Mouse (Mus musculus) MEL (cell line): ENCODE measurements around the gene Atp1a1.

Experiments used
- CHD2 ChIP-seq: IDR thresholded peaks from 2 replicates; pipeline ENCODE4 v1.6.1; 2011; ENCODE audit warnings: low read length, improper control_type of control experiment
- CTCF ChIP-seq, 3 experiments: IDR thresholded peaks in 2 of 3; conservative IDR thresholded peaks in 1 of 3; 2 replicates each; pipeline ENCODE4 v1.5.1; 2011 to 2012; ENCODE audit warnings: low read length in 3 of 3, low read depth in 2 of 3, mild to moderate bottlenecking in 2 of 3, improper control_type of control experiment in 1 of 3, inconsistent platforms in 1 of 3, mixed read lengths in 1 of 3, moderate library complexity in 1 of 3; ENCODE audit not compliant: control insufficient read depth in 1 of 3, insufficient read depth in 1 of 3, poor library complexity in 1 of 3, severe bottlenecking in 1 of 3
- EP300 ChIP-seq, 2 experiments: IDR thresholded peaks; 2 replicates each; pipeline ENCODE4 v1.6.1; 2011; ENCODE audit warnings: improper control_type of control experiment in 2 of 2, low read length in 2 of 2, low read depth in 1 of 2, mild to moderate bottlenecking in 1 of 2
- GATA1 ChIP-seq: IDR thresholded peaks from 2 replicates; pipeline ENCODE4 v1.6.1; 2011; ENCODE audit warnings: low read depth, low read length, improper control_type of control experiment
- HCFC1 ChIP-seq: IDR thresholded peaks from 2 replicates; pipeline ENCODE4 v1.6.1; 2012; ENCODE audit warnings: low read depth, mild to moderate bottlenecking, inconsistent platforms, low read length, improper control_type of control experiment, moderate library complexity
- KAT2A ChIP-seq: conservative IDR thresholded peaks from 2 replicates; pipeline ENCODE4 v1.6.1; 2012; ENCODE audit warnings: low read depth, low read length, improper control_type of control experiment, inconsistent platforms
- MAFK ChIP-seq: IDR thresholded peaks from 2 replicates; pipeline ENCODE4 v1.6.1; 2011; ENCODE audit warnings: low read depth, mild to moderate bottlenecking, low read length, improper control_type of control experiment, borderline replicate concordance
- MAX ChIP-seq: IDR thresholded peaks from 2 replicates; pipeline ENCODE4 v1.6.1; 2011; ENCODE audit warnings: low read length, improper control_type of control experiment
- RCOR1 ChIP-seq: IDR thresholded peaks from 2 replicates; pipeline ENCODE4 v1.6.1; 2012; ENCODE audit warnings: low read depth, mild to moderate bottlenecking, inconsistent platforms, low read length, improper control_type of control experiment
- TAL1 ChIP-seq: IDR thresholded peaks from 2 replicates; pipeline ENCODE4 v1.6.1; 2012; ENCODE audit warnings: mild to moderate bottlenecking, inconsistent platforms, low read length, moderate library complexity, mixed read lengths
- TBP ChIP-seq: IDR thresholded peaks from 2 replicates; pipeline ENCODE4 v1.8.0; 2011; ENCODE audit warnings: low read depth, low read length, improper control_type of control experiment
- TCF12 ChIP-seq: IDR thresholded peaks from 2 replicates; pipeline ENCODE4 v1.6.1; 2014; ENCODE audit warnings: low read depth, mild to moderate bottlenecking, inconsistent platforms, low read length, improper control_type of control experiment, moderate library complexity
- ZC3H11A ChIP-seq: IDR thresholded peaks from 2 replicates; pipeline ENCODE4 v1.6.1; 2012; ENCODE audit warnings: low read depth, mild to moderate bottlenecking, inconsistent platforms, low read length, improper control_type of control experiment
- ZNF384 ChIP-seq: IDR thresholded peaks from 2 replicates; pipeline ENCODE4 v1.6.1; 2012; ENCODE audit warnings: low read depth, mild to moderate bottlenecking, inconsistent platforms, low read length, improper control_type of control experiment

DNA sequence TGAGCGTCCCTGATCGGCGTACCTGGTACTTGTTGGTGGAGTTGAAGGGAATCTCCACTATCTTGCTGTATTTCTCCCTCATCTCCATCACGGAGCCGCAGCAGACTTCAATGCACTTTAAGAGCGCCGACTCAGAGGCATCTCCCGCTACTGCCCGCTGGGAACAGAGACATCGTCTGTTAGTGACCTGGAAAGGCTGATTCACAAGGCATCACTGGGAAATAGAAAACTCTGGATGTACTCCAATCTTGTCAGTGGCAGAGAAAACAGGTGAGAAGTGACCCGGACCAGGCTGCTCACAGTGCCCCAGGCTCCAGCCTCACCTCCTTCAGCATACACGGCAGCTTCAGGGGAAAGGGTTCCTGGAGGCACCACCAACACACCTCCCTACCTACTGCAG, 17.7 kb downstream of the Atp1a1 start:
- no peak for TF ChIP-seq CTCF (IDR thresholded peaks at IDR 0.05 in 2 of 3, conservative IDR thresholded peaks at IDR 0.05 in 1 of 3; ENCODE audit: control insufficient read depth in 1 of 3, insufficient read depth in 1 of 3, low read depth in 2 of 3, low read length in 3 of 3, poor library complexity in 1 of 3, severe bottlenecking in 1 of 3)
- TF ChIP-seq EP300 (IDR thresholded peaks at IDR 0.05; ENCODE audit: low read depth in 1 of 2, low read length in 2 of 2), result no peak
- TF ChIP-seq HCFC1, result no peak
- no peak for TF ChIP-seq ZNF384
- TF ChIP-seq GATA1, result no peak
- no peak for TF ChIP-seq CHD2
- TF ChIP-seq MAX, result no peak
- TF ChIP-seq ZC3H11A, result no peak
- TF ChIP-seq RCOR1, result no peak
- TF ChIP-seq TAL1, result no peak
- no peak for TF ChIP-seq MAFK
- TF ChIP-seq TCF12, result no peak
- no peak for TF ChIP-seq KAT2A
- TF ChIP-seq TBP, result no peak
